Mouse (Mus musculus) hindbrain, embryonic 11.5 days (tissue): ENCODE measurements around the gene Mef2d. TPM values are rescaled to one million over a fixed set of nuclear protein-coding genes. Genes with fewer than 3 reads are reported as not detected.
A peak's percentile ranks its signal among the peaks of the same experiment; 100 is the strongest.

Experiments used
- ATAC-seq: fragments of 200-750 bp; cut with Nextera tagmentation; 2 replicates; pipeline ENCODE4 v1.8.0; 2017; ENCODE audit warnings: mild to moderate bottlenecking, moderate TSS enrichment, moderate library complexity; ENCODE audit not compliant: low FRiP score
- DNase-seq: peaks from one replicate; pipeline ENCODE4 v3.0.0-alpha.2; 2015; ENCODE audit warnings: low spot score
- H3K27ac ChIP-seq: fragments of 300-500 bp; sonication (generic); 2 replicates; pipeline ENCODE4 v1.5.1; 2014; ENCODE audit warnings: mild to moderate bottlenecking, low read depth, low read length
- H3K27me3 ChIP-seq: fragments of 300-500 bp; sonication (generic); 2 replicates; pipeline ENCODE4 v1.6.1; 2014; ENCODE audit warnings: mild to moderate bottlenecking, low read length, moderate library complexity, mixed read lengths; ENCODE audit not compliant: control insufficient read depth, insufficient read depth
- H3K36me3 ChIP-seq: fragments of 300-500 bp; sonication (generic); 2 replicates; pipeline ENCODE4 v1.6.1; 2014; ENCODE audit warnings: mild to moderate bottlenecking, low read length, moderate library complexity, mixed read lengths; ENCODE audit not compliant: control insufficient read depth, insufficient read depth
- H3K4me1 ChIP-seq: fragments of 300-500 bp; sonication (generic); replicated peaks from 2 replicates; pipeline ENCODE4 v1.6.1; 2014; ENCODE audit warnings: low read length, mixed read lengths; ENCODE audit not compliant: control insufficient read depth, insufficient read depth
- H3K4me2 ChIP-seq: fragments of 300-500 bp; sonication (generic); replicated peaks from 2 replicates; pipeline ENCODE4 v1.6.1; 2014; ENCODE audit warnings: mild to moderate bottlenecking, low read depth, low read length
- H3K4me3 ChIP-seq: fragments of 300-500 bp; sonication (generic); 2 replicates; pipeline ENCODE4 v1.5.1; 2014; ENCODE audit warnings: low read depth, low read length
- H3K9ac ChIP-seq: fragments of 300-500 bp; sonication (generic); 2 replicates; pipeline ENCODE4 v1.6.1; 2014; ENCODE audit warnings: low read depth, low read length
- H3K9me3 ChIP-seq: fragments of 300-500 bp; sonication (generic); 2 replicates; pipeline ENCODE4 v1.6.1; 2016; ENCODE audit warnings: low read length; ENCODE audit not compliant: control insufficient read depth
- WGBS: fragments of 180-500 bp; shearing (Covaris S2); extraction: QIAGEN DNeasy Blood & Tissue Kit; methylation state at CpG from one replicate; pipeline ENCODE4 v1.1.7; 2014; 5-methylcytosine and 5-hydroxymethylcytosine counted together
- polyA plus RNA-seq: library from polyadenylated mRNA; unstranded; fragments of >200 nt; fragmentation: Nextera tagmentation; extraction: Ambion mirVana; gene quantifications from 2 replicates; pipeline ENCODE4 v1.2.1, GENCODE M21; 2014

Mef2d gene
- polyA plus RNA-seq, 1 experiment from 2014 or later, result 12.0 TPM

GRCm38 (mm10) chr3:88145952-88146351, 3.8 kb downstream of the Mef2d start:
- no peak for DNase-seq
- Histone ChIP-seq H3K9ac (peak overlapping the region; percentile 40; the same call in 1 of the 2 replicates), H3K4me3 (no peak overlapping the region), H3K9me3 (no peaks in the 10 kb centered on the region), H3K36me3 (no peaks in the 10 kb centered on the region), H3K4me1 (peaks cover 45% of the 10 kb centered on the region), H3K27me3 (peaks cover 5% of the 10 kb centered on the region), H3K4me2 (no peak overlapping the region), H3K27ac (no peak overlapping the region)
- 73% methylated on average over 5 of the region's 5 CpGs for WGBS
- ATAC-seq, result no peak

GRCm38 (mm10) chr3:88146376-88147112, 4.4 kb downstream of the Mef2d start:
- 50% methylated on average over 5 of the region's 5 CpGs for WGBS
- H3K36me3 ChIP-seq, result no peaks in the 10 kb centered on the region
- no peak overlapping the region for H3K4me2 ChIP-seq
- H3K27me3 ChIP-seq, result no peaks in the 10 kb centered on the region
- no peak for DNase-seq
- no peak overlapping the region for H3K9ac ChIP-seq
- H3K27ac ChIP-seq, result no peak overlapping the region
- H3K4me3 ChIP-seq, result no peak overlapping the region
- H3K9me3 ChIP-seq, result no peaks in the 10 kb centered on the region
- peaks cover 49% of the 10 kb centered on the region for H3K4me1 ChIP-seq
- ATAC-seq, result no peak

GRCm38 (mm10) chr3:88147444-88147843, 5.3 kb downstream of the Mef2d start:
- Histone ChIP-seq H3K9ac (no peak overlapping the region), H3K27me3 (no peaks in the 10 kb centered on the region), H3K9me3 (no peaks in the 10 kb centered on the region), H3K4me2 (no peak overlapping the region), H3K4me3 (no peak overlapping the region), H3K4me1 (peaks cover 51% of the 10 kb centered on the region), H3K27ac (no peak overlapping the region), H3K36me3 (no peaks in the 10 kb centered on the region)
- 94% methylated on average over 2 of the region's 2 CpGs for WGBS
- ATAC-seq (no peak), DNase-seq (no peak)

- no peak for ATAC-seq
These were observed 5.7 kb downstream of the Mef2d start for GRCm38 (mm10) chr3:88147866-88148265.

GRCm38 (mm10) chr3:88148354-88148753, 6.2 kb downstream of the Mef2d start:
- 87% methylated on average over 5 of the region's 5 CpGs for WGBS
- no peaks in the 10 kb centered on the region for H3K27me3 ChIP-seq
- no peaks in the 10 kb centered on the region for H3K9me3 ChIP-seq
- no peak overlapping the region for H3K27ac ChIP-seq
- H3K4me2 ChIP-seq, result no peak overlapping the region
- DNase-seq (no peak), ATAC-seq (no peak)
- H3K9ac ChIP-seq, result no peak overlapping the region
- H3K36me3 ChIP-seq, result no peaks in the 10 kb centered on the region
- peaks cover 51% of the 10 kb centered on the region for H3K4me1 ChIP-seq
- H3K4me3 ChIP-seq, result no peak overlapping the region

More at GRCm38 (mm10) chr3:88147866-88148265, 5.7 kb downstream of the Mef2d start:
- H3K9me3 ChIP-seq, result no peaks in the 10 kb centered on the region
- H3K4me2 ChIP-seq, result no peak overlapping the region
- WGBS, result 78% methylated on average over 1 of the region's 1 CpGs
- H3K4me1 ChIP-seq, result peaks cover 51% of the 10 kb centered on the region
- no peak for DNase-seq
- no peak overlapping the region for H3K4me3 ChIP-seq
- H3K36me3 ChIP-seq, result no peaks in the 10 kb centered on the region
- no peak overlapping the region for H3K27ac ChIP-seq
- no peak overlapping the region for H3K9ac ChIP-seq
- no peaks in the 10 kb centered on the region for H3K27me3 ChIP-seq

GRCm38 (mm10) chr3:88148776-88149509, 6.8 kb downstream of the Mef2d start:
- no peak for DNase-seq

GRCm38 (mm10) chr3:88149510-88149974, 7.4 kb downstream of the Mef2d start:
- H3K27ac ChIP-seq, result 0 out of 2 replicates have a peak overlapping the region, but pooled peaks have one; percentile 32
- H3K9me3 ChIP-seq, result no peaks in the 10 kb centered on the region
- H3K36me3 ChIP-seq, result no peaks in the 10 kb centered on the region
- no peak overlapping the region for H3K4me3 ChIP-seq
- no peak overlapping the region for H3K9ac ChIP-seq
- 15% methylated on average over 6 of the region's 6 CpGs for WGBS
- DNase-seq (no peak), ATAC-seq (no peak)
- peaks cover 41% of the 10 kb centered on the region for H3K4me1 ChIP-seq
- H3K4me2 ChIP-seq, result no peak overlapping the region
- no peaks in the 10 kb centered on the region for H3K27me3 ChIP-seq

More at GRCm38 (mm10) chr3:88148776-88149509, 6.8 kb downstream of the Mef2d start:
- H3K4me3 ChIP-seq, result no peak overlapping the region
- 68% methylated on average over 4 of the region's 4 CpGs for WGBS
- H3K9ac ChIP-seq, result no peak overlapping the region
- no peaks in the 10 kb centered on the region for H3K36me3 ChIP-seq
- ATAC-seq, result no peak
- no peaks in the 10 kb centered on the region for H3K9me3 ChIP-seq
- no peaks in the 10 kb centered on the region for H3K27me3 ChIP-seq
- H3K27ac ChIP-seq, result 0 out of 2 replicates have a peak overlapping the region, but pooled peaks have one; percentile 32
- no peak overlapping the region for H3K4me2 ChIP-seq
- peaks cover 47% of the 10 kb centered on the region for H3K4me1 ChIP-seq

- WGBS, result 16% methylated on average over 14 of the region's 14 CpGs
These were observed 8.2 kb downstream of the Mef2d start for GRCm38 (mm10) chr3:88150061-88150998.

More at GRCm38 (mm10) chr3:88150061-88150998, 8.2 kb downstream of the Mef2d start:
- Histone ChIP-seq H3K9ac (peak overlapping the region; percentile 12; the same call in 1 of the 2 replicates), H3K4me1 (peaks cover 35% of the 10 kb centered on the region), H3K27ac (peak overlapping the region; percentile 67), H3K27me3 (no peaks in the 10 kb centered on the region), H3K36me3 (no peaks in the 10 kb centered on the region), H3K9me3 (no peaks in the 10 kb centered on the region), H3K4me3 (no peak overlapping the region), H3K4me2 (peak overlapping the region; percentile 3)
- DNase-seq (peak; percentile 57), ATAC-seq (peak; percentile 33)
